Mouse (Mus musculus) forebrain, embryonic 10.5 days (tissue): ENCODE data around the gene Ccne1. TPM values are rescaled to one million over a fixed set of nuclear protein-coding genes. Genes with fewer than 3 reads are reported as not detected.

ENCODE experiments used
- DNase-seq: peaks from one replicate; pipeline ENCODE4 v3.0.0-alpha.2; 2017; ENCODE audit warnings: low spot score; ENCODE audit errors: extremely low spot score
- H3K27ac ChIP-seq: fragments of 300-500 bp; sonication (generic); 2 replicates; pipeline ENCODE4 v1.5.1; 2016; ENCODE audit warnings: mild to moderate bottlenecking
- H3K27me3 ChIP-seq: fragments of 300-500 bp; sonication (generic); 2 replicates; pipeline ENCODE4 v1.6.1; 2016; ENCODE audit warnings: mild to moderate bottlenecking; ENCODE audit not compliant: poor library complexity, severe bottlenecking
- H3K36me3 ChIP-seq: fragments of 300-500 bp; sonication (generic); replicated peaks from 2 replicates; pipeline ENCODE4 v1.6.1; 2016; ENCODE audit warnings: mild to moderate bottlenecking, moderate library complexity
- H3K4me1 ChIP-seq: fragments of 300-500 bp; sonication (generic); 2 replicates; pipeline ENCODE4 v1.6.1; 2016
- H3K4me3 ChIP-seq: fragments of 300-500 bp; sonication (generic); 2 replicates; pipeline ENCODE4 v1.5.1; 2016; ENCODE audit warnings: mild to moderate bottlenecking, moderate library complexity
- H3K9me3 ChIP-seq: fragments of 300-500 bp; sonication (generic); 2 replicates; pipeline ENCODE4 v1.6.1; 2016; ENCODE audit warnings: mild to moderate bottlenecking, moderate library complexity
- WGBS: fragments of 180-500 bp; shearing (Covaris S2); methylation state at CpG from one replicate; pipeline ENCODE4 v1.1.7; 2016; 5-methylcytosine and 5-hydroxymethylcytosine counted together
- polyA plus RNA-seq: library from polyadenylated mRNA; unstranded; fragments of >200 nt; fragmentation: Nextera tagmentation; extraction: Ambion mirVana; gene quantifications from 2 replicates; pipeline ENCODE4 v1.2.1, GENCODE M21; 2016

Ccne1 gene
- polyA plus RNA-seq, 1 experiment from 2014 or later = 117 TPM

DNA sequence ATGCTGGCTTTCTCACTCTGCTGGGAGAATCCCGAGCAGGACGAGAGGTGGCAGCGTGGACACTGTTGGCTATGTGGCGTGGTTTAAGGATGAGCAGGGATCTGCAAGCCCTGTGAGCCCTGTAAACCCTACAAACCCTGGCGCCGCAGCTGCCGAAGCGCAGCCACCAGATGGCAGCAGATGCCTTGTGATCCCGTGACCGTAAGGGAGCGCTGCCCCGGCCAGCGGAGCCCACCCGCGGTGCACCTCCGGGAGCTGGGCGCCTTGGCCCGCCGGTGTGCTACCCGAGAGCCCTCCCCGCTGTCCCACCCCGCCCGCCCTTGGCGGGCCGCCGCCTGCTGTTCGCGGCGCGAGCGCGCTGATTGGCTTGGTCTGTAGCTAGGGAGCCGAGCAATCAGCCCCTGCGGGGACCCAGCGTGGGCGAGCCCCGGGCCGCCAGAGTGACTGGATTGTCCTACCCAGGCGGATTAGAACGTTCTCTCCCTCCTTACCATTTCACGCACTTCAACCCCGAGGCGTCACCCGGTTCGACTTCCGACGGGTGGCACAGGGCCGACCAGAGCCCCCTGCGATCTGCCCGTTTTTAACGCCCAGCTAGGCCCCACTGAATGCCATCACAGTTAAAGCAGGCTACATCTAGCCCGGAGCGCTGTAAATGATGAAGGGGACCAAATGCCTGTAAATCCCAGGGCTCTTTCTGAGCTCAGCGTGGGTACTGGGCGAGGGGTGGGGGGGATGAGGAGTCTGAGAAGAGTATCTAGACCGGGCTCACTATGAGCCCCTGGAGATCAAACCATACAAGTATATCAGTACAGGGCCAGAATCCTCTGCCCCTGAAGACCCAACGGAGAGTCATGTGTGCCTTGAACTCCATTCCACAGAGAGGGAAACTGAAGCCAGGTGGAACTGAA, 46.0 kb downstream of the Ccne1 start:
- H3K4me1 ChIP-seq = peaks cover 37% of the 10 kb centered on the region
- peaks cover 27% of the 10 kb centered on the region for H3K27me3 ChIP-seq
- H3K27ac ChIP-seq = peak overlapping the region; percentile 89
- H3K36me3 ChIP-seq = no peaks in the 10 kb centered on the region
- H3K9me3 ChIP-seq = no peaks in the 10 kb centered on the region
- peak overlapping the region; percentile 67 for H3K4me3 ChIP-seq
- peak; percentile 88 for DNase-seq
- 1% methylated on average over 57 of the region's 57 CpGs for WGBS

DNA sequence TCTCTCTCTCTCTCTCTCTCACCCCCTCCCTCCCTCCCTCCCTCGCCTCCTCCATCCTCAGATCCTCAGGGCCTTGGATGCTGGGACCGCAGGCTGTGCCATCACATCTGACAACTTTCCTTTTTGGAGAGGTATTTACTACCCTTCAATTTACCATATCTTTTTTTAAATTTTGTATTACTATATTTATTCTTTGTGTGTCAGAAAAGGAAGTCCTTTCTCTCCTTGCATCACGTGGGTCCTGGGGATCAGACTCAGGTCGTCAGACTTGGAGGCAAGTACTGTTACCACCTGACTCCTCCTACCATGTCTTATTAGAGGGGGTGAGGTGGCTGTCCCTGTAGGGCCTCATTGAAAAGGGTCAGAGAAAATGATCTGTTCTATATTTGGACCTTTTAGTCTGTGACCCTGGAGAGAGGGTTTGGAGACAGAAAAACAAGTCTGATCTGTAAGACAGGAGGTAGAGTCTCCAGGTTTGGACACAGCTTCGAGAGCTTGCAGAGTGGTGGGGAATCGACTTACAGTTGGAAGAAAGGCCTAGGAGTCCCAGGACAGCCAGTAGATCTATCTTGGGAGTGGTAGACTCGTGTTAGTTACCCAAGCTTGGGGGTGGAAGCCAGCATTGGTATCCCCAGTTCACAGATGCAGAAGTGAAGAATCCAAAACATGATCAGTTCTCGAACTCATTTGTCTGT, 47.6 kb downstream of the Ccne1 start:
- 71% methylated on average over 8 of the region's 8 CpGs for WGBS
- no peak for DNase-seq
- peaks cover 27% of the 10 kb centered on the region for H3K27me3 ChIP-seq
- H3K4me1 ChIP-seq = peaks cover 37% of the 10 kb centered on the region
- no peak overlapping the region for H3K27ac ChIP-seq
- no peak overlapping the region for H3K4me3 ChIP-seq
- no peaks in the 10 kb centered on the region for H3K9me3 ChIP-seq
- H3K36me3 ChIP-seq = no peaks in the 10 kb centered on the region

DNA sequence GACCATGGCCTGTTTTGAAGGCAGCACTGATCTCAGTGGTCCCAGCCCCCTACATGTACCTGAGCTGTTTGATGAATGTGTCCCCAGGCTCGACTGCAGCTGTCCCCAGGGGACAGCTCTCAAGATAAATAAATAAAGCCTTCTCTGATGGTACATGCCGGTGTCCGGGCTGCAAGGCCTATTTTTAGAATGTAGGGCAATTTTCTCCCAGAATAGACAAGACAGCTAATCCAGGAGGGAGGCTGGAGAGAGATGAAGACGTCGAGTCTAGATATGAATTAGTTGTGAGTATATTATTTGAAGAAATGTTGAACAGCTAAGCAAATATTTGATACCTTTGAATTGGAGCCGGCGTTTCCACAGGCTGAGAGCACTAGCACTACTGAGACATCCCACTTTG, 48.2 kb downstream of the Ccne1 start:
- no peaks in the 10 kb centered on the region for H3K36me3 ChIP-seq
- no peak overlapping the region for H3K4me3 ChIP-seq
- 76% methylated on average over 7 of the region's 7 CpGs for WGBS
- H3K4me1 ChIP-seq = peaks cover 37% of the 10 kb centered on the region
- H3K27me3 ChIP-seq = peaks cover 27% of the 10 kb centered on the region
- no peaks in the 10 kb centered on the region for H3K9me3 ChIP-seq
- no peak overlapping the region for H3K27ac ChIP-seq
- DNase-seq = no peak

DNA sequence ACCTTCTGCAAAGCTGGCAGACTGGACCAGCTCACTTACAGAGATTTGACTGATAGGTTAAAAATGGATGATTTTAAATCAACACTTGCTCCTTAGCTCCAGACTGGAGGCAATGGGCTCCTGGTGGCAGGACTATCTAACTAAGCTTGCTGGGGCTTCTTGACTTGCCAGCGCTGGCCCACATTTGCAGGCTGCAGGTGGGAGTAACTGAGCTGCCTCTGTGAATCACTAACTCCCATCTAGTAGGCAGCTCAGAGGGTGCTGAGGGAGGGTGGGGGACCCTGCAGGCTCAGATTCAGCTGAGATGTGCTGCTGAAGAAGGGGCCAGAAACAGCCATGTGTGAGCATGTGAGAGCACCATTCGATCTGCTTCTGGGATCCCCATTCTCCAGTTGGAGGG, 51.3 kb downstream of the Ccne1 start:
- Histone ChIP-seq H3K9me3 (no peaks in the 10 kb centered on the region), H3K27me3 (peaks cover 13% of the 10 kb centered on the region; the same call in 1 of the 2 replicates), H3K4me1 (peaks cover 26% of the 10 kb centered on the region), H3K4me3 (no peak overlapping the region), H3K27ac (no peak overlapping the region), H3K36me3 (no peaks in the 10 kb centered on the region)
- DNase-seq = no peak
- WGBS = 78% methylated on average over 2 of the region's 2 CpGs

DNA sequence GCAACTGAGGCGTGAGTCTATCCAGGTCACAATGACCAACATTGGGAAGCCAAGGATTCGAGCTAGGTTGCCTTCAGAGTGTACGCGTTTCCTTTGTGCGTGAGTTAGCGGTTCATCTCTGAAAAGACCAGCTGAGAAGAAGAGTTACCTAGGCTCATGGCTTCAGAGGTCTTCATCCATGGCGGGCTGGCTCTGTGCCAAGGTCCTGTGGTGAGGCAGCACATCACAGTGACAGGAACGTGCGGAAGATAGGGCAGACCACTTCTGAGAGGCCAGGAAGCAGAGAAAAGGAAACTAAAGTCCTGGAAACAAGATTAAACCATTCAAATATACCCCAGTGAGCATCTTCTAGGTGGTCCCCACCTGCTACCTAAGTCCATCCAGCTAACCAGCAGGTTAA, 53.1 kb downstream of the Ccne1 start:
- WGBS = 94% methylated on average over 9 of the region's 9 CpGs
- Histone ChIP-seq H3K4me1 (peaks cover 19% of the 10 kb centered on the region), H3K4me3 (no peak overlapping the region), H3K27ac (no peak overlapping the region), H3K27me3 (no peaks in the 10 kb centered on the region), H3K36me3 (no peaks in the 10 kb centered on the region), H3K9me3 (no peaks in the 10 kb centered on the region)
- DNase-seq = no peak

Other genes with a start within 250 kb of the Ccne1 start
- gene Uri1, start 84.0 kb downstream of the Ccne1 start, polyA plus RNA-seq = 44.4 and 49.3 TPM in 2 replicates
- gene 1600014C10Rik, start 75.7 kb upstream of the Ccne1 start, polyA plus RNA-seq = 14.3 and 14.5 TPM in 2 replicates
- gene Plekhf1, start 120.5 kb upstream of the Ccne1 start, polyA plus RNA-seq = 2.5 and 2.6 TPM in 2 replicates
- 92.0 and 98.3 TPM in 2 replicates for gene Pop4, start 163.9 kb upstream of the Ccne1 start, polyA plus RNA-seq